Mouse (Mus musculus) myocyte (in vitro differentiated cells): ENCODE data around the gene Agr3. TPM values are rescaled to one million over a fixed set of nuclear protein-coding genes. Genes with fewer than 3 reads are reported as not detected.

ENCODE experiments used
- H3K27me3 ChIP-seq: one replicate; pipeline ENCODE4 v1.6.1; 2011; ENCODE audit not compliant: control insufficient read depth, insufficient read depth, insufficient read length
- H3K36me3 ChIP-seq: one replicate; pipeline ENCODE4 v1.6.1; 2011; ENCODE audit not compliant: control insufficient read depth, insufficient read depth
- H3K4me2 ChIP-seq: one replicate; pipeline ENCODE4 v1.6.1; 2011; ENCODE audit warnings: low read depth, control low read depth
- H3K4me3 ChIP-seq: one replicate; pipeline ENCODE4 v1.5.1; 2011; ENCODE audit warnings: mild to moderate bottlenecking, control low read depth, moderate library complexity
- H3K79me2 ChIP-seq: one replicate; pipeline ENCODE4 v1.6.1; 2011; ENCODE audit not compliant: control insufficient read depth, insufficient read depth
- H3ac ChIP-seq: one replicate; pipeline ENCODE4 v1.6.1; 2011; ENCODE audit not compliant: control insufficient read depth, insufficient read length
- CEBPB ChIP-seq: IDR thresholded peaks from 2 replicates; pipeline ENCODE4 v1.6.1; 2011; ENCODE audit warnings: mild to moderate bottlenecking, moderate library complexity; ENCODE audit not compliant: poor library complexity, insufficient read depth, severe bottlenecking
- E2F4 ChIP-seq: IDR thresholded peaks from one replicate; pipeline ENCODE4 v1.6.1; 2011; ENCODE audit warnings: mild to moderate bottlenecking, control low read depth, moderate library complexity; ENCODE audit not compliant: insufficient read depth
- MAX ChIP-seq: IDR thresholded peaks from one replicate; pipeline ENCODE4 v1.6.1; 2011; ENCODE audit warnings: low read depth, mild to moderate bottlenecking, control low read depth
- MYOD1 ChIP-seq, 3 experiments: IDR thresholded peaks; one replicate each; pipeline ENCODE4 v1.6.1; 2011; ENCODE audit warnings: control low read depth in 2 of 3, low read depth in 2 of 3, mild to moderate bottlenecking in 2 of 3, moderate library complexity in 1 of 3; ENCODE audit not compliant: insufficient read length in 2 of 3, control insufficient read depth in 1 of 3
- MYOG ChIP-seq, 3 experiments: IDR thresholded peaks; one replicate each; pipeline ENCODE4 v1.6.1; 2011; ENCODE audit warnings: control low read depth in 2 of 3, low read depth in 2 of 3, mild to moderate bottlenecking in 2 of 3; ENCODE audit not compliant: insufficient read length in 2 of 3, control insufficient read depth in 1 of 3, insufficient read depth in 1 of 3
- POLR2A ChIP-seq: IDR thresholded peaks from one replicate; pipeline ENCODE4 v1.6.1; 2011; ENCODE audit warnings: low read depth, mild to moderate bottlenecking, control low read depth, moderate library complexity; ENCODE audit not compliant: insufficient read length
- POLR2AphosphoS2 ChIP-seq: IDR thresholded peaks from one replicate; pipeline ENCODE4 v1.6.1; 2011; ENCODE audit warnings: low read depth, control low read depth; ENCODE audit not compliant: insufficient read length
- REST ChIP-seq: IDR thresholded peaks from one replicate; pipeline ENCODE4 v1.6.1; 2011; ENCODE audit warnings: mild to moderate bottlenecking, control low read depth, moderate library complexity; ENCODE audit not compliant: insufficient read depth, insufficient read length
- SRF ChIP-seq: IDR thresholded peaks from one replicate; pipeline ENCODE4 v1.6.1; 2011; ENCODE audit warnings: low read depth; ENCODE audit not compliant: control insufficient read depth, insufficient read length
- TCF12 ChIP-seq: IDR thresholded peaks from one replicate; pipeline ENCODE4 v1.6.1; 2011; ENCODE audit warnings: mild to moderate bottlenecking, control low read depth; ENCODE audit not compliant: poor library complexity, insufficient read depth, severe bottlenecking
- TCF3 ChIP-seq: IDR thresholded peaks from one replicate; pipeline ENCODE4 v1.6.1; 2011; ENCODE audit warnings: low read depth, control low read depth; ENCODE audit not compliant: insufficient read length
- USF1 ChIP-seq: IDR thresholded peaks from one replicate; pipeline ENCODE4 v1.6.1; 2011; ENCODE audit warnings: low read depth, mild to moderate bottlenecking, control low read depth, moderate library complexity
- polyA plus RNA-seq: library from polyadenylated mRNA; unstranded; fragments of >200 nt; fragmentation: generic; extraction: Trizol; gene quantifications from one replicate; pipeline ENCODE4 v1.2.1, GENCODE M21; 2012; ENCODE audit warnings: missing spikeins

Agr3 gene
- polyA plus RNA-seq: not detected

DNA sequence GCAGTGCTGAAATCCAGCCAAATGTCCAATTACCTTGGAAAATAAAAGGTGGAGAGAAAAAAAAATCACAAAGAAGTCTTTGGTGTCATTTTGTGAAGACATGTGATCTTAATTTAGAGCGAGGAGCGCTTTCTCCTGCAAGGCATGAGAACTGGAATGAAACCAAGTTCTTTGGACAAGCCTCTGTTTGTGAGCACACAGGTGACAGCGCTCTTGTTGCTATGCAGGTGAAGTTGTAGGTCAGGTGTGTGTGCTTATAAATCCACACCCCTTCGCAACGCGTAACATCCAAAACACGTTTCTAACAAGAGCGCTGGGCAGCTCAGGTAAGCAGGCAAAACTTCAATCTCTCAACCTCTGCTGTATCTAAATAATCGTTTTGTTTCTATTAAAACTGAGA lies at the start of gene Agr3:
Gene Agr3 (plus strand): TSS at position 219 of the 400 bp plus-strand sequence.
- no peaks in the 10 kb centered on the region for H3K27me3 ChIP-seq
- H3K4me3 ChIP-seq: no peak within 1 kb of the TSS
- no peaks in the 10 kb centered on the region for H3K79me2 ChIP-seq
- H3ac ChIP-seq: no peak within 1 kb of the TSS
- no peak within 1 kb of the TSS for H3K4me2 ChIP-seq
- no peaks in the 10 kb centered on the region for H3K36me3 ChIP-seq
- TF ChIP-seq SRF (no peak), TCF3 (no peak), MYOG (IDR thresholded peaks at IDR 0.05; ENCODE audit: control insufficient read depth in 1 of 3, insufficient read depth in 1 of 3, insufficient read length in 2 of 3, low read depth in 2 of 3) (no peak), USF1 (no peak), CEBPB (no peak), E2F4 (no peak), MYOD1 (IDR thresholded peaks at IDR 0.05; ENCODE audit: control insufficient read depth in 1 of 3, insufficient read length in 2 of 3, low read depth in 2 of 3) (no peak), REST (no peak), TCF12 (no peak), POLR2A (no peak), MAX (no peak), POLR2AphosphoS2 (no peak)

DNA sequence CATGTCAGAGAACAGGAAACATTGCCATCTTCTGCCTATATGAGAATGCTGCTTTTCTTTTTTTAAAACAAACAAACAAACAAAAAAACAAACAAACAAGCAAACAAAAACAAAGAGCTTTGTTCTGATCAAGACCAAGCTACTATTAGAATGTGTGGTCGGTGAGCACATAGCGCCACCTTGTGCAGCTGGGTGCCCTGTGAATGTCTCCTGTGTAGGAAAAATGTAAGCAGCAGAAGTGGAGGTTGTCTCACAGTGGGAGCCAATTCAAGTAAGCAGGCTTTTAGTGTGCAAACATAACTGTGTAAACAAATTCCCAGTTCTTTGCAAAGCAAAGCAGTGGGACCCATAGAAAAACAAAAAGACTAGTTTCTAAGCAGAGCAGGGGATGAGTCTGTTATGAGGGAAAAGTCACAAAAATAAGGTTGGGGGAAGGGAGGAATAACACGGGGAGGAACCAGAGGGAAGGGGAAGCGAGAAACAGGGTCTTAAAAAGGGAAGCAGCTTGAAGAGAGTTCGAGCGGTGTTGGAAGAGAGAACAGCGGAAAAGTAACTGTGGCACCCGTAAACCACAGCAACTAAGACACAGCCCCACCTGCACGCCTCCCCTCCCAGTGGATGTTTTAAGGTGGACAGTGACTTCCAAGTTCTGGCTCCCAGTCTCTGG lies 40.4 kb upstream of the Agr3 start:
- Histone ChIP-seq H3K36me3 (no peaks in the 10 kb centered on the region), H3K27me3 (no peaks in the 10 kb centered on the region), H3ac (no peak overlapping the region), H3K4me2 (no peak overlapping the region), H3K4me3 (no peak overlapping the region), H3K79me2 (no peaks in the 10 kb centered on the region)
- TF ChIP-seq POLR2A (no peak), POLR2AphosphoS2 (no peak), SRF (no peak), MYOG (IDR thresholded peaks at IDR 0.05; ENCODE audit: control insufficient read depth in 1 of 3, insufficient read depth in 1 of 3, insufficient read length in 2 of 3, low read depth in 2 of 3) (no peak), MAX (no peak), E2F4 (no peak), CEBPB (no peak), REST (no peak), MYOD1 (IDR thresholded peaks at IDR 0.05; ENCODE audit: control insufficient read depth in 1 of 3, insufficient read length in 2 of 3, low read depth in 2 of 3) (no peak), USF1 (no peak)

DNA sequence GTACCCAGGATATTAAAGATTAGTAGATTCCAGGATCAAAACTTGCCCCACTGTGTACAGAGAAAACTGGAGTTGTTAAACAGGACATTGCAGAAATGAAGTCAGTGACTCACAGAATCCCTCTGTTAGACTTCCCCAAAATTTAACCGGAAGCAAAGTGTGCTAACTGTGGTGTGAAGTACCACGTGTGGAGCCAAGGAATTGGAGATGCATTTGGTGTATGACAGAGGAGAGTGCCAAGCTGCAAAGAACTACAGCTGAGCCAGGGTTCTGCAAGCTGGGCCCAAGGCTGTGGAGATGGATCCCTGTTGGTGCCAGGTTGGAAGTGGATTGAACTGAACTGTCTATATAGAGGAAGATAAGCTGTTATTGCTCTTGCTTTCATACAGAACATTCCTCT lies 36.0 kb upstream of the Agr3 start:
- no peaks in the 10 kb centered on the region for H3K36me3 ChIP-seq
- no peak overlapping the region for H3K4me3 ChIP-seq
- no peak for TF ChIP-seq POLR2AphosphoS2
- no peak for TF ChIP-seq E2F4
- TF ChIP-seq USF1: no peak
- no peak for TF ChIP-seq CEBPB
- TF ChIP-seq MYOG (IDR thresholded peaks at IDR 0.05; ENCODE audit: control insufficient read depth in 1 of 3, insufficient read depth in 1 of 3, insufficient read length in 2 of 3, low read depth in 2 of 3): no peak
- TF ChIP-seq TCF12: no peak
- TF ChIP-seq SRF: no peak
- TF ChIP-seq MYOD1 (IDR thresholded peaks at IDR 0.05; ENCODE audit: control insufficient read depth in 1 of 3, insufficient read length in 2 of 3, low read depth in 2 of 3): no peak
- no peak for TF ChIP-seq MAX
- no peak for TF ChIP-seq POLR2A
- no peak for TF ChIP-seq REST
- TF ChIP-seq TCF3: no peak

DNA sequence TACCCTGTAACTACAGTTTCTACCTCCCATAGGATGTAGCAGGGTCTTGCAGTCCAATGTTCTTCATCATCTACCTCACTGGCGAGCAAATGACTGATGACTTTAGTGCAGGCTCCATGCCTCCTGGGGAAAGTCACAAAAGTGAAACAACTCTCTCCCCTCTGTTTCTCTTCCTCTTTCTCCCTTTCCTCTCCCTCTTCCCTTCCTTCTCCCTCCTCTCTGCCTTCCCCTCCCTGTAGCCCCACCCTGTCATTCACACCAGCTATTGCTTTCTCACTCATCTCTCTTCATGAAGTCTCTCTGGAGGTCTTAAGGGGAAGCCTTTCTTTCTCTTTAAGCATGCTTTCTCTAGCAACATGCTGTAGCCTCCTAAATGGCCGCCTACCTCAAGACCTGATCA lies 34.7 kb upstream of the Agr3 start:
- no peak overlapping the region for H3ac ChIP-seq
- no peak for TF ChIP-seq TCF3
- no peak for TF ChIP-seq CEBPB
- TF ChIP-seq MYOD1 (IDR thresholded peaks at IDR 0.05; ENCODE audit: control insufficient read depth in 1 of 3, insufficient read length in 2 of 3, low read depth in 2 of 3): no peak
- TF ChIP-seq MYOG (IDR thresholded peaks at IDR 0.05; ENCODE audit: control insufficient read depth in 1 of 3, insufficient read depth in 1 of 3, insufficient read length in 2 of 3, low read depth in 2 of 3): no peak
- no peak for TF ChIP-seq TCF12
- no peak for TF ChIP-seq POLR2A
- no peak for TF ChIP-seq USF1
- TF ChIP-seq MAX: no peak
- TF ChIP-seq REST: no peak
- no peak for TF ChIP-seq SRF
- TF ChIP-seq POLR2AphosphoS2: no peak
- no peak for TF ChIP-seq E2F4
- no peaks in the 10 kb centered on the region for H3K79me2 ChIP-seq
- H3K4me2 ChIP-seq: peak overlapping the region; percentile 6
- no peak overlapping the region for H3K4me3 ChIP-seq
- no peaks in the 10 kb centered on the region for H3K27me3 ChIP-seq
- H3K36me3 ChIP-seq: no peaks in the 10 kb centered on the region

More for the DNA sequence above, 36.0 kb upstream of the Agr3 start:
- no peak overlapping the region for H3K4me2 ChIP-seq
- H3ac ChIP-seq: no peak overlapping the region
- no peaks in the 10 kb centered on the region for H3K27me3 ChIP-seq
- H3K79me2 ChIP-seq: no peaks in the 10 kb centered on the region
